Mouse (Mus musculus): ENCODE results near the gene Fam3a.
"Not testable (repeated sequence)": the region's sequence is repeated elsewhere in the genome, so short reads cannot be mapped to it uniquely, and the experiment has no call there.

Fam3a gene

DNA sequence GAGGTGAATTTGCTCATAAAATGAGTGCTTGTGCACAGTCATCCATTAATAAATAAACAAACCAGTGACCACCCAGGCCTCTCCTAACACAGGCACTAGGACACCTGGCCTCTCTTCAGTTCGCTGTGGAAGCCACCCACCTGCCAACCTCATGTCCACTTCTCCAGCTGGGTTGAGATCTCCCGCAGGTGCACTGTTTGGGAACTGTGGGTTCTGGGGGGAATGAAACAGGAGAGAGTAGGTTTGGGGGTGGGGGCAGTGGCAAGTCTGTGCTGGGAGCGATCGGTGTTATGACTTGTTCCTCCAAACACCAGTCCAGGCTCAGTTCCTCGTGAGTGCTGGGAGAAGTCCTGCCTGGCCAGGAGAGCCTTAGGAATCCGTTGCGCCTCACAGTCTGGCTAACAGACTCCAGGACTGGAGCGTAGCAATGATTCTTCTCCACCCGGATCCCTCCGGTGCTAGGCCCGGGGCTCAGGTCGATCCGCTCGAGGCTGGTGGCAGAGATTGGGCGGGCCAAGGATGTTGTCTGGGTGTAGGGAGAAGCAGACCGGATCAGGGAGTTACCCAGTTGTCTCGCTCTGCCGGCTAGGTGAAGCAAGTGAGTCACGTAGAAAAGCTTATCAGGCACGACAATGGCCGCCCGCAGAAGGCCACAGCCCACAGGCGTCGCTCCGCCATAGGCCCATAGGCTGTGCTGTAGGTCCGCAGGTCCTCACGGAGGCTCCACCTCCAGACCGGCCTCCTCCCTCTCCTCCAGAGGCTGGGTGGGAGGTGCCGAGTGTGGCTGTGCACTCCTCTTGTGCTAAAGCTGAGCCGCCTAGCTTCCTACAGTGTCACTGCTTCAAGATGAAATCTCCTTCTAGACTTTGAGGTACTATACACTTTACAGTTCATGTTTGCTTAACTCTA is at the start of gene Fam3a, which contains the start of gene Ikbkg:
Gene Fam3a (minus strand): TSS at position 738 of the 909 bp plus-strand sequence.
Gene Ikbkg (plus strand): TSS at position 756 of the 909 bp plus-strand sequence.
- in situ Hi-C loops (cut with MseI, MboI) = no loop called here

DNA sequence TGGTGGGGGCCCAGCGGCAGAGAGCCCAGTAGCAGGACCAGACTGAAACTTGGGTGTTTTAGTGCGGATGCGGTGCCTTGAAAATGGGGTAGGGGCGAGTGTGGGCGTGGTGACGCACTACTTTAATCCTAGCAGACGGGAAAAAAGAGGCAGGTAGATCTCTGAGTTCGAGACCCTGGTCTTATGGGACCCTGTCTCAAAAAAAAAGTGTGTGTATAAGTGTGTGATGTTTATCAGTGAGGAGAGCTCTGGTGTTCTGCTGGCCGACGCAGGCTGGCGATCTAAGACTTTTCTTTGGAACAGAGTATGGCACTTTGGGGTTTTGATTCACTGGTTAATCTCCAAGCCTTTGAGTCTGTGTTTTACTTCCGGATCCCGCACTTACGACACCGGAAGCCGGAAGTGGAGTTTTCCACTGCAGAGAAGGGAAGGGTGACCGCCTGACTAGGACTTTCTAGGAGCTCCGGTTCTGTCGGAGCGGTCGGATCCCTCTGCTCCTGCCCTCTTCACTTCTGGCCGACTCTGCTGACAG is 36.3 kb upstream of the Fam3a start:
- in situ Hi-C loops (cut with MseI, MboI) = no loop called here

DNA sequence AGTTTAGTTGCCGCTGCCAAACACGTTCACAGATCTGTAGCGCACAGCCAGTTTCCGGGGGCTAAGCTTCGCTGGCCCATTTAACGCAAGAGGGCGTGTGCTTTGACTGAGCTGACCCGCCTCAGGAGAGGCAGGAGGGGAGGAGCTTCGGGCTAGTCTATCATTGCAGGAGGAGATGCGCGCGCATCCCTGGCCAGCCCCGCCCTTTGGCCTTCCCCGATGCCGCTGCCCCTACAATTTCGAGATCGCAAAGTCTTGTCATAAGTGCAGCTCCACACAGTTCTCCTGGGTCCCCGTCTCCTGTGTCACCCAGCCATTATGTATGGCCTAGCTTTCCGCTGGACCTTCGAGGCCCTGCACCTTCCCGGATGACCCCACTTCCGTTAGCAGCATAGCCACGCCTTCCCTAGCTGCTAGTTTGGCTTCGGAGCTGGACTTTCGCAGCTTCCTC is 35.8 kb upstream of the Fam3a start, which contains the start of gene G6pdx:
Gene G6pdx (minus strand): TSS at position 369 of the 451 bp plus-strand sequence.
- in situ Hi-C loops (cut with MseI, MboI) = no loop called here

DNA sequence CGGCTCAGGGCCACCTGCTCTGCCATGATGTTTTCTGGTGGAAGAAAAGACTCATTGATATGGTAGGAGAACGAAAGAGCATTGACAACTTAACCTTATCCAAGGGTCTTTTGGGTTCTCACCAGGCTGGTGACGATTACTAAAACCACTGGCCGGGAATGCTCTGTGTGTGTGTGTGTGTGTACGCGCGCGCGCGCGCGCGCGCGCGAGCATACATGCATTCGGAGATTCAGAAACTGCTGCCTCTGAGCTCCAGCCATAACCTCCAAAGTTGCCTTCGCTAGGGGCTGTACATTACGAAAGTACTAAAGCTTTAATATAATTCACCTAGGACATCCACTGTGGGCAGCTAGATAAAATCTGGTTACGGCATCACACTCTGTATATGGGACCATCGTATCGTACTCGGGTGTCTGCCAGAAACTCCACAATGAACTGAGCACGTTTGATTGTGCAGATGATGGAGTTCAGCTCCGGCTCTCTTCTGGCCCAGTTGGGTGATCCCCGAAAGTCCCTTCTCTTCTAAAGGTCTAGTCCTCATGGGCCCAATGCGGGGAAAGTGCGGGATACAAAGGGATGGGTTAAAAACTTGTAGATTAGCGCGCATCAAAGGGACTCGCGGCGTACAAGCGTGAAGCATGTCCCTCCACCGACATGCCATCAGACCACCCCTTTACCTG is 35.2 kb upstream of the Fam3a start:
- in situ Hi-C loops (cut with MseI, MboI) = no loop called here

DNA sequence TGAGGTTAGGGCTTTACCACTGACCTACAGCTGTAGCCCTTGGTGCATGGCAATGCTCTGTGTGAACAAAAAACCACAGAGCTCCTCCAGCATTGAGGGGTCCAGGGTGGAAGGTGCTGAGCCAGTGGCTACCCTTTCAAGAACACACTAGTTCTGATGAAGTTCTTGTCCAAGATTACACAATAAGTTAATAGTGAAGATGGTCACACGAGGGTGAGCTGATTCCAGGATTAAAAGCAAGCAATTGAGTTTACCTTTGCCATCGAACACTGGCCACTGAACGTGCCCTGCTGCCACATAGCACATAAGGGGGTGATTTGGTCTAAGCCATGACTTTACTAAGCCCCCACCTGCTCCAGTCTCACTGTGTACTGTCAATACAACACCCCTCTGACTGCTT is 34.0 kb upstream of the Fam3a start:
- in situ Hi-C loops (cut with MseI, MboI) = no loop called here

DNA sequence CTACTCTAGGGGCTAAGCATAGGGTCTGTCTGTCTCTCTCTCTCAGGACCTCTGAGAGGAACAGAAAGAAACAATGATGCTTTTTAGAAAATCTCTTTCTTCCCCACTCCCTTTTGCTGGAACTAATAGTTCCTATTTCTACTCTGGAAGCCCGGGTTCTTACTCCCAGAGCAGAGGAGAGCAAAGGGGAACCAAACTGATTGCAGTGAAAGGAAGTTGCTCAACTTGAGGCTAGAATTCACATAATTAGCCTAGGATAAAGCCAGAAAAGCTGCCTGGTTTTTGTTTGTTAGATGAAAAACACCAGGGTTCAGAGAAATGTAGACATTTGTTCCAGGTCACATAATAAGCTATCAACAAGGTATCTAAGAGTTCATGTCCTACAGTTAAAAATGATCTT is 33.2 kb upstream of the Fam3a start:
- in situ Hi-C loops (cut with MseI, MboI) = no loop called here

DNA sequence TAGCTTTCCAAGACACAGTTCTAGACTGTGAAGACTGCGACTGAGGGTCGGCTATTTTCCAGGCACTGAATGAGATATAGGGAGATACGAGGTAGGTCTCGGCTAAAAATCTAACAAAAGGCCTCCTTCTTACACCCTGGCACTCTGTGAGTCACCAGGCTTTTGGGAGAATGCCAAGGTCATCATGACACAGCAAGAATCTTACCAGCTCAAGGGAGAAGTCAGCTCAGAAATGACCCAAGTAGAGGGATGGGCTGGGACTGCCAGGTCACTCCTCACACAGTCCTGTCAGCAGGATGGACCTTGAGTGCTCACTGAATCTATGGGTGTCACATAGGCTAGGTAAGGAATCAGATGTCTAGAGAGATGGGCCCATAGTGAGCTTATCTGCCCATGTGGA is 32.1 kb upstream of the Fam3a start:
- in situ Hi-C loops (cut with MseI, MboI) = no loop called here

DNA sequence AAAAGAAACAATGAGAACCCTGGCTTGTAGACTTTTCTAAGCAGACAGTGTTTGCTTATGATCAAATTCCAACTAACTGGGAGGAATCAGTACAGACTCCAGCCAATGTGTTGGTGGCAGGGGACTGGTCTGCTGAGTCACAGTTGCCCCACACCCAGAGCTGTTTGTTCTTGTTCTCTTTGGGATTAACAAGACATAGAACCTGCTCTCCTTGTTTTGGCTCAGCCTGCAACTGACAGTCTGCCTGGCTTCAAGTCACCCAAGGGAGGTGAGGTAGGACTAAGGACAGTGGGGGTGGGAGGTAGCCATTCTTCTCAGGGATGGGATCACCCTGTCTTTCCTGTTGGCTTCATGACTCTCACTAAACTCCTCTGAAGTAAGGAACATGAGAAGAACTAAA is 31.4 kb upstream of the Fam3a start:
- in situ Hi-C loops (cut with MseI, MboI) = no loop called here

DNA sequence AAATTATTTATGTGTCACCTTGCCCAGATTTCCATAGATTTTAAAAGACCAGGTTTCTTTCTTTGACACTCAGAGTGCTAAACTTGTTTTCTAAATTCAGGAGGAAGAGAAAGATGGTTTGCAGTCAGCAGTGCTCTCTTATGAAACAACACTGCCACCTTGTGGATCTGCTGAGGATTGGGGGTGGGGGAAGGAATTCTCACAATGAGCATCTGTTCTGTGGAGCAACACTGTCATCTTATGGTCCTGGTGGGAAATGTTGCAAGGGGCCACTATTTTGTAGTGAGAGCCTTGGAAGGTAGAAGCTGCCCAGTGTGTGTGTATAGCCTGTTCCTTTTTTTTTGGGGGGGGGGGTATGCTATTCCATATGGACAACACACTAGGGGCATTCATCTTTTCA is 20.3 kb upstream of the Fam3a start:
- in situ Hi-C loops (cut with MseI, MboI) = loop anchor here in 1 of 2 experiments (10.0 kb wide), 2 partner anchors 169 to 289 kb away; partner anchors contain the start of genes Flna and Opn1mw

DNA sequence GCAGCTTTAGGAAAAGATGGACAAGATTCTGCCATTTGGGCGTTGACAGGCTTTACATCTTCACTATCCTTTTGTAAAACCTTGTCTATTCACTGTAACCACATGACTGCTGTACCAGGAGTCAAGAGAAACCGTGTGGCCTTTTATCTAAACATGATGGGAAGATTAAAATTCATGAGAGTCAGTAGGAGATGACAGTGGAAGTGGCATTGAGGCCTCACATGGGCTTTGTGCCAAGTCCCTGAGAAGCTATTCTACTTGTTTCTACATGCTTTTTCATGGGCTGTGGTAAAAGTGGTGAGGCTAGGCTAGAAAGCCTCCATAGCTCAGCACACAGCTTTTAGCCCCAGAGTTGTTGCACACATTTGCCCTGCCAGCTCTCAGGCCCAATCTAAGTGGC is 15.3 kb upstream of the Fam3a start:
- in situ Hi-C loops (cut with MseI, MboI) = no loop called here

DNA sequence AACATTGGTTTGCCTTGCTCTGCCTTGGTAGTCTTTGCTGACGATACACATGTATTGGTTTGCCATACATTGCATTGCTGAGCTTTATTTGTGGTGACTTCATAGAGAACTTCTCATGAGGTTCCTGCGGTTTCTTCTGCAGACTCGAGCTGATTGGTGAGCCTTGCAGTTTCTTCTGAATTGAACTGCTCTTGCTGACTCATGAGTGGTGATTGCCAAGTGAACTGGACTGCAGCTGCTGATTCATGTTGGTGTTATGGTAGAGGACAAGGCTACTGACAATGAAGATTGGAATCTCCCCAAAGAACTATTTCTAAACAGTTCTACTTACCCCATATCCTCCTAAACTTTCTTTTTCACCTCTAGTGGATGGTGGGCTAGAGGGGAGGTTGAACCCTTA is 7.1 kb upstream of the Fam3a start:
- in situ Hi-C loops (cut with MseI, MboI) = no loop called here

DNA sequence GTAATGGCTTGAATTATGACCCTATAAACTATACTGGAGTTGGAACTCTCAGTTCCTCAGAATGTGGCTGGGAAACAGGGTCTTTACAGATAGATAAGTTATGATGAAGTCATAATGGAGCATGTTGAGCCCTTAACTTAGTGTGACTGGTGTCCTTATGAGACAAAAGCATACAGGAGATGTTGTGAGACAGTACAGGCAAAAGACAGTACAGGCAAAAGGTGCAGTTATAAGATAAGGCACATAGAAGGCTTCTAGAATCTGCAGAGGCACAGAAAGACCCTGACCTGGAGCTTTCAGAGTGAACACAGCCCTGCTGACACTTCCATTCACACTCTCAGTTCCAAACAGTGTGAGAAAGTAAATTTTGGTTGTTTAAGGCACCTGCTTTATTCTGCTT is 4.9 kb downstream of the Fam3a start:
- in situ Hi-C loops (cut with MseI, MboI) = no loop called here

DNA sequence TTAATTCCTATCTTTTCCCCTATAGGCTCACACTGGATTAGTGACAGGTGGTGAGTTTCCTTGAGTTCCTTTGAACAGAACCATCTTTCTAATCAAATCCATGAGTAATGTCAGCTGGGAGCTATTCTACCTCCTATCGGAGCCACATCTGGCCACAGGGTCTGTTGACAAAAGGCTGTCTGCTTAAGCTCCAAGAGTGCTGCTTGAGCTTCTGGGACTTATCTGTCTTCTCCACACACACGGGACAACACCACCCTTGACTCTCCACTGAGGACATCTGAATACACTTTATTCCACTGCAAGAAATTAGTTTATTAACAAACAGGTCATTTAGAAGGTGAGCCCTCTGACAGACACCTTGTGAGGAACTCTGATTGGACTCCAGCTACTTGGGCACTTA is 8.6 kb downstream of the Fam3a start:
- in situ Hi-C loops (cut with MseI, MboI) = no loop called here

DNA sequence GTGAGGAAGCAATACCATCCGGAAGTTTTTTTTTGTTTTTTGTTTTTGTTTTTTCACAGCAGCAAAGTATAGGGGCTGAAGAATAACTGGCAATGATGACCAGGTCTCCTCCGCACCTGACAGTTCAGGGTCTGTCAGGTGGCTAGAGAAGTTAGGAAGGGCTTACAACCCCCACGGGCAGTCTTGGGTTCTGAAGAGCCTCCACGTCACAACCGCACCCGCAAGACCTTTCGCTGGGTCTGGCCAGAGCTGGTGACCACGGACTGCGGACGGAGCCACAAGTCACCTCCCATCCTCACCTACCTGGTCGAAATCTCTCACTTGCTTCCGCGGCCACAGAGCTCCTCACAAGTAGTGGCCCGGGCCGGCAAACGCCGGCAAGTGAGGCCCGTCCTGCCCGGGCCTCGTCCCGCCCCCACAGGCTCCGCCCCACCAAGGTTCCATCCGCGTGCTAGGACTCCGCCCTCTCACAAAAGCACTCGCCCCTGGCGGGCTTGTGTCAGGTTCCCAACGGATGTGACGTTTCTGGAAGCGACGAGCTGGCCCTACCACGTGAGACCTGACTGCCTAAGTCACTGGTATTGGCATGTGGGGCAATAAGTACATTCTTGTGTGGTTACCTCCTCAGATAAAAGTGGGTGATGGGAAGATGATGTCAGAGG is 20.1 kb downstream of the Fam3a start, which contains the start of the genes Ubl4a and Slc10a3:
Gene Ubl4a (minus strand): TSS at position 331 of the 662 bp plus-strand sequence.
Gene Slc10a3 (minus strand): TSS at position 462 of the 662 bp plus-strand sequence.
- in situ Hi-C loops (cut with MseI, MboI) = no loop called here

DNA sequence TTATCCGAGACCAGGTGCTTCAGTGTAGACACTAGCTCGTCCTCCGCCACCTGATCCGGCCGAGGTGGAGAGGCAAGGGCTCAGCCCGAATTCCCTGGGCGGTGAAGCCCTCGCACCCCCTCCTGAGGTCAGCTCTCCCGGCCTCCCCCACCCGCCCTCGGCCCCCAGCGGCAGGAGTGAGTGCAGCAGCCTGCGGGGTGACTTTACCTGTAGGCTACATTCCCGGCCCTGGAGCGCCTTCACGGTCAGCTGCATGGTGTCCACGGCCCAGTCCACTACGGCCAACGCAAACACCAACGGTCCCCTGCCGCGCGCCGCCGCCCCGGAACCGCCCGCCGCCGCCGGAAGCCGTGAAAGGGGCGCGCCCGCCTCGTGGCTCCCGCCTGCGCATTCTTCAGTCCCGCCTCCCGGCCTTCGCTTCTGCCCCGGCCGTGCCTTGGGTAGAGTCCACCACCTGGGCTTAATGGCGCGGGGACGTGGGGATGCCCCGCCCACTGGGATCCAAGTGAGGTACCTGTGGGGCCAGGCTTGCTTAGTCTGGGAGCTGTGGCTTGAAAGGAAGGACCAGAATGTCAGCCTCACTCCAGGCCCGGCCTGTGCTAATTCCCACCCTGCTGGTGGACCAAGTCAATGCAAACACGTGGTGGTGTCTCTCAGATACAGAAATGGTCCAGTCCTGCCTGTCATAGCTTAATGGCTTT is 24.7 kb downstream of the Fam3a start:
- in situ Hi-C loops (cut with MseI, MboI) = no loop called here

DNA sequence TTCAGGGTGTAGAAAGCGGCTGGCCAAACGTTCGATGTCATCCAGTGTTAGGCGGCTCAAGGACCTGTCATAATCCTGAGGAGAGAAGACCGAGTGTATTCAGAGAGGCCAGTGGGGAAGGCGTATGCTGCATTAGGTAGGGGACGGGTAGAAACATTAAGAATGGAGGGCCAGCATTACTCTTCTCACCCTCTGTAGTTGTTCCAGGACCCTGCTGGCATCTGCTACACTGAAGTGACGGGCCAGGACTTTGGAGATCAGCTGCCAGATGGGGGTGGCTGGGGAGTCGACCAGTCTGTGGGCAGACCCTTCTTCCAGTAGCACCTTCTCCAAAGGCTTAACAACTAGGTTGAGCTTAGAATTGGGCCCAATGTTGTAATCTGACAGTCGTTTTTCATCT is 25.6 kb downstream of the Fam3a start:
- in situ Hi-C loops (cut with MseI, MboI) = no loop called here

DNA sequence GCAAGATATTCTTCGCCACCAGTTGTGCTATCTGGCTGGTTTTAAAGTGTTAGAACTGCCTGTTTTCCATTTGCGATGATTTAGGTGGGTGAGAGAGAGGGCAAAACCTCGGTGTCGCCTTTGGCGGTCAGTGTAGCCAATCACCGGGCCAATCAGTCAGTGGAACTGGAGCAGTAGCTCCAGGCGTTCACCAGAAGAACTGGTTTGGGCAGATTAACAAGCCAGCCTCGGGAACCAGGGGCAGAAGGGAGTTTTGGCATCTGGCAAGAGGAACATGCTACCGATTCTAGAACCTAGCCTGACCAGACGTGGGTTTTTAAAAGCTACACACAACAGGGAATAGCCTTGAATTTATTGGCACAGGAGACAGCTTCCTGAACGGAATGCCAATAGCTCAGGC is 33.9 kb downstream of the Fam3a start:
- in situ Hi-C loops (cut with MseI, MboI) = no loop called here

DNA sequence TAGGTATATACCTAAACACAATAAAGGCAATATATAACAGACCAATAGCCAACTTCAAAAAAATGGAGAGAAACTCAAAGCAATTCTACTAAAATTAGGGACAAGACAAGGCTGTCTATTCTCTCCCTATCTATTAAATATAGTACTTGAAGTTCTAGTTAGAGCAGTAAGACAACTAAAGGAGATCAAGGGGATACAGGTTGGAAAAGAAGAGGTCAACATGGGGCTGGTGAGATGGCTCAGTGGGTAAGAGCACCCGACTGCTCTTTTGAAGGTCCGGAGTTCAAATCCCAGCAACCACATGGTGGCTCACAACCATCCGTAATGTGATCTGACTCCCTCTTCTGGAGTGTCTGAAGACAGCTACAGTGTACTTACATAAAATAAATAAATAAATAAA is 36.0 kb downstream of the Fam3a start:
- in situ Hi-C loops (cut with MseI, MboI) = not testable (repeated sequence)

DNA sequence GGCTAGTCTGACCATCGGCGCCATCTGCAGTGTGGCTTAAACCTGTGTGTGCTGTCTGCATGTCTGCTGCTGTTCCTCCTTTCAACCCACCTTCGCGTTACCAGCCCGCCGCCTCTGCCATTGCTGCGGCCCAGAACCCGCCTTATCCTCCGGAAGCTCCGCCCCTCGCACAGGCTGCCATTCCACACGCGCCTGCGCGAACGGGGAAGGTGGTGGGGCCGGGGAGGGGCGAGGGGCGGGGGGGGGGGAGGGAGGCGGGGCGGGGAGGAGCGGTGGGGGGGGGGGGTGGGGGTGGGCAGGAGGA is 39.7 kb downstream of the Fam3a start, which contains the start of gene Lage3:
Gene Lage3 (minus strand): TSS at position 152 of the 304 bp plus-strand sequence.
- in situ Hi-C loops (cut with MseI, MboI) = no loop called here

DNA sequence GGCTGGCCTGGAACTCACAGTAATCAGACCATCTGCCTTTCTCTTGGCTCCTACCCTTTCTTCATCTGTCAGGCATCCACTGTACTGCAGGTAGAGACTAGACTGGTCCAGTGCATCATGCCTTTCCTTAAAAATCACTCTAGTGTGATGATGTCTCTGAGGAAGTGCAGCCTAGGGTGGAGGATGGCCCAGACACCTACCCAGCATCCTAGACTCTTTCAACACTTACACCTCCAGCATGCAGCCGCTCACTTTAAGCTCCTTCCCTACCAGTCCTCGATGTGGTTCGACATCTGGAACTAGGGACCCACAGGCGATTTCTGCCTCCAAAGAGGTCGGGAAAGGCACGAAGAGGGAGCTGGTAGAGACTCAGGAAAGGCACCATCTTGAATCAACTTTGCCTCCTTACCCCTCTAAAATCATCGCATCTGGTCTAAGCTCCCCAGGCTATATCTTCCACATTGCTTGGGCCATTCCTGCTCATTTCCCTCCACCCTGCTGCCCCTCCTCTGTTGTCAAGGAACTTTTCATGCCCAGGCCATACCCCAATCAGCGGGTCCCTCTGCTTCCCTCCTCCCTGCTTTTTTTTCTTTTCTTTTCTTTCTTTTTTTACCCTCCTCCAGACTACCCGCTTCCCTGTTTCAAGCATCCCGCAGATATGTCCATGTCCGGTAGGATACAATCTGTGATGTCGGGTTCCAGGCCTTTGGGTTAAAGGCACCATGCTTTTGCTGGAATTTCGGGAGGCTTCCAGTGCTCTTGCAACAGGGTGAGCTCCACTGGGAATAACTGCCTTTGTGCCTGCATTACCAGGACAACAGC is 40.2 kb downstream of the Fam3a start:
- in situ Hi-C loops (cut with MseI, MboI) = no loop called here

Measured in mouse trophoblast stem cell (cell line).